Mouse (Mus musculus) E14TG2a.4 (cell line): ENCODE measurements around the gene Ap5m1.

ENCODE experiments used
- CTCF ChIP-seq: conservative IDR thresholded peaks from 2 replicates; pipeline ENCODE4 v1.5.1; 2014; ENCODE audit warnings: low read length
- POU5F1 ChIP-seq: IDR thresholded peaks from 2 replicates; pipeline ENCODE4 v1.6.1; 2014; ENCODE audit warnings: low read length, borderline replicate concordance

DNA sequence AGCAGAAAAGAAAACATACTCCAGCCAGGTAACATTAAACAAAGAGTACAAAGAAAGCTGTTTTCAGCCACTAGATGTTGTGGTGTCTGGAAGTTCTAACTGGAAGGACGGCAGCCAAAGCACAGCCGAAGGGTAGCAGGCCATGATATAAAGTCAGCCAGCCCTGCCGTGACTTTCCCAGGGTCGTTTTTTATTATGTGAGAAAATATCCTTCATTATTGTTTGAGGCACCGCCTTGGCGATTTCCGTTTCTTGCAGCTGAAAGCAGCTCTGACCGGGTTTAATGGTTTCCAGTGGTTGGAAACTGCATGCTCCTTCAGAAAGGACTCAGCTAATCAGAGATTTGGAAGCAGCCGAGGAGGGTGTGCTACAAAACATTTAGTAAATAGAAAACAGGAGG lies 55.8 kb downstream of the Ap5m1 start:
- TF ChIP-seq CTCF (no peak), POU5F1 (no peak)
